Mouse (Mus musculus) ES-Bruce4 (cell line): ENCODE data around the gene Gm26620. TPM values are rescaled to one million over a fixed set of nuclear protein-coding genes. Genes with fewer than 3 reads are reported as not detected.

Experiments
- H3K27ac ChIP-seq: 2 replicates; pipeline ENCODE4 v1.5.1; 2012; ENCODE audit warnings: low read length, inconsistent platforms; ENCODE audit not compliant: insufficient read depth
- H3K27me3 ChIP-seq: 2 replicates; pipeline ENCODE4 v1.6.1; 2012; ENCODE audit warnings: mild to moderate bottlenecking, low read length, inconsistent platforms; ENCODE audit not compliant: control insufficient read depth, poor library complexity, insufficient read depth, severe bottlenecking
- H3K36me3 ChIP-seq: 2 replicates; pipeline ENCODE4 v1.6.1; 2012; ENCODE audit warnings: inconsistent platforms, mild to moderate bottlenecking, low read length, moderate library complexity; ENCODE audit not compliant: control insufficient read depth, poor library complexity, insufficient read depth, severe bottlenecking
- H3K4me1 ChIP-seq: one replicate; pipeline ENCODE4 v1.8.1; 2011; ENCODE audit warnings: low read length; ENCODE audit not compliant: control insufficient read depth, insufficient read depth
- H3K4me3 ChIP-seq: 2 replicates; pipeline ENCODE4 v1.5.1; 2011; ENCODE audit warnings: low read depth, mild to moderate bottlenecking, low read length
- H3K9ac ChIP-seq: 2 replicates; pipeline ENCODE4 v1.6.1; 2012; ENCODE audit warnings: low read depth, mild to moderate bottlenecking, inconsistent platforms; ENCODE audit not compliant: poor library complexity, severe bottlenecking
- H3K9me3 ChIP-seq: replicated peaks from 2 replicates; pipeline ENCODE4 v1.6.1; 2012; ENCODE audit warnings: mild to moderate bottlenecking, low read length, inconsistent platforms; ENCODE audit not compliant: control insufficient read depth, poor library complexity, insufficient read depth, severe bottlenecking
- CTCF ChIP-seq: IDR thresholded peaks from one replicate; pipeline ENCODE4 v1.8.1; 2011; ENCODE audit warnings: low read depth, low read length
- EP300 ChIP-seq: IDR thresholded peaks from 2 replicates; pipeline ENCODE4 v1.6.1; 2011; ENCODE audit warnings: low read depth, low read length; ENCODE audit not compliant: insufficient read depth
- POLR2A ChIP-seq: IDR thresholded peaks from one replicate; pipeline ENCODE4 v1.8.1; 2011; ENCODE audit warnings: low read length; ENCODE audit not compliant: insufficient read depth
- polyA plus RNA-seq: library from polyadenylated mRNA; stranded (reverse); fragments of >200 nt; gene quantifications from 2 replicates; pipeline ENCODE4 v1.2.4, GENCODE M21; 2011; ENCODE audit warnings: low read depth; ENCODE audit not compliant: missing spikeins, insufficient read depth, insufficient read length

Gene Gm26620
- polyA plus RNA-seq, 1 experiment: not detected

GRCm38 (mm10) chr1:170866992-170867690 lies 17.7 kb upstream of the Gm26620 start:
- no peaks in the 10 kb centered on the region for H3K36me3 ChIP-seq
- TF ChIP-seq EP300 (no peak), POLR2A (no peak), CTCF (no peak)
- H3K27ac ChIP-seq: no peak overlapping the region
- H3K9me3 ChIP-seq: no peaks in the 10 kb centered on the region
- no peaks in the 10 kb centered on the region for H3K27me3 ChIP-seq
- H3K4me1 ChIP-seq: no peaks in the 10 kb centered on the region
- peak overlapping the region; percentile 76 for H3K9ac ChIP-seq
- peak overlapping the region; percentile 98 for H3K4me3 ChIP-seq

- no peaks in the 10 kb centered on the region for H3K27me3 ChIP-seq
- peak within 1 kb of the TSS; percentile 98 for H3K4me3 ChIP-seq
- TF ChIP-seq EP300 (peak; percentile 69; the same call in 1 of the 2 replicates), CTCF (no peak), POLR2A (no peak)
- H3K27ac ChIP-seq: peak within 1 kb of the TSS; percentile 36; the same call in 1 of the 2 replicates
- H3K9ac ChIP-seq: peak within 1 kb of the TSS; percentile 76
- no peaks in the 10 kb centered on the region for H3K9me3 ChIP-seq
- H3K4me1 ChIP-seq: no peaks in the 10 kb centered on the region
- no peaks in the 10 kb centered on the region for H3K36me3 ChIP-seq
Observed at GRCm38 (mm10) chr1:170867691-170868105, 17.2 kb upstream of the Gm26620 start, which contains the start of gene Atf6. Gene Atf6, minus strand, starts transcription at chr1:170867771.

GRCm38 (mm10) chr1:170868107-170868904 lies 16.6 kb upstream of the Gm26620 start:
- H3K27ac ChIP-seq: peak overlapping the region; percentile 36; the same call in 1 of the 2 replicates

DNA sequence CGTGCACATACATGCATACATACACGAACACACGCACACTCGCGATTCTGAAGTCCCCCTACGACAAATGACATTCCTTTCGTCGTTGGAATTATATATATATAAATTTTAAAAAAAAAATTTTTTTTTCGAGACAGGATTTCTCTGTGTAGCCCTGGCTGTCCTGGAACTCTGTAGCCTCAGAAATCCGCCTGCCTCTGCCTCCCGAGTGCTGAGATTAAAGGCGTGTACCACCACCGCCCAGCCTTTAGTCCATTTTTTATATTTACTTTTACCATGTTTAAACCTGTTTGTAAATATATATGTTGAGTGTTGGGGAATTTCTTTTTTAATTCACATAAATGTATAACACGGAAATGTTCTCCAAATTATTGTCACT lies 16.0 kb upstream of the Gm26620 start:
- peak overlapping the region; percentile 76 for H3K9ac ChIP-seq
- TF ChIP-seq POLR2A (no peak), CTCF (no peak), EP300 (no peak)
- H3K27ac ChIP-seq: peak overlapping the region; percentile 36; the same call in 1 of the 2 replicates
- peak overlapping the region; percentile 88 for H3K4me3 ChIP-seq
- H3K27me3 ChIP-seq: no peaks in the 10 kb centered on the region
- H3K4me1 ChIP-seq: no peaks in the 10 kb centered on the region
- H3K36me3 ChIP-seq: peaks cover 5% of the 10 kb centered on the region; the same call in 1 of the 2 replicates
- no peaks in the 10 kb centered on the region for H3K9me3 ChIP-seq

More at GRCm38 (mm10) chr1:170868107-170868904, 16.6 kb upstream of the Gm26620 start:
- peak overlapping the region; percentile 98 for H3K4me3 ChIP-seq
- H3K9me3 ChIP-seq: no peaks in the 10 kb centered on the region
- TF ChIP-seq CTCF (no peak), EP300 (peak; percentile 56; the same call in 1 of the 2 replicates), POLR2A (peak; percentile 64)
- 0 out of 2 replicates have a peak, but pooled peaks cover 3% of the 10 kb centered on the region for H3K36me3 ChIP-seq
- no peaks in the 10 kb centered on the region for H3K27me3 ChIP-seq
- H3K9ac ChIP-seq: peak overlapping the region; percentile 76
- no peaks in the 10 kb centered on the region for H3K4me1 ChIP-seq

GRCm38 (mm10) chr1:170871402-170871801 lies 13.5 kb upstream of the Gm26620 start:
- peak overlapping the region; percentile 25; the same call in 1 of the 2 replicates for H3K4me3 ChIP-seq
- H3K27ac ChIP-seq: peak overlapping the region; percentile 97
- no peaks in the 10 kb centered on the region for H3K9me3 ChIP-seq
- H3K36me3 ChIP-seq: peaks cover 18% of the 10 kb centered on the region
- no peaks in the 10 kb centered on the region for H3K4me1 ChIP-seq
- peak overlapping the region; percentile 28; the same call in 1 of the 2 replicates for H3K9ac ChIP-seq
- no peak for TF ChIP-seq CTCF
- TF ChIP-seq POLR2A: no peak
- TF ChIP-seq EP300: peak; percentile 97
- no peaks in the 10 kb centered on the region for H3K27me3 ChIP-seq
